Mouse (Mus musculus) c-Kit-negative CD71-positive TER-119-positive erythroid progenitor cells, embryonic 14.5 days (primary cell): ENCODE measurements around the gene Ndufaf2.

Source experiments
- DNase-seq: peaks from one replicate; pipeline ENCODE4 v3.0.0-alpha.2; 2013; ENCODE audit warnings: low read depth, low spot score

Gene Ndufaf2

GRCm38 (mm10) chr13:108138403-108138977 is 19.9 kb downstream of the Ndufaf2 start:
- no peak for DNase-seq

- no peak for DNase-seq
Observed at GRCm38 (mm10) chr13:108135617-108136016, 22.8 kb downstream of the Ndufaf2 start.

GRCm38 (mm10) chr13:108132031-108132819 is 26.2 kb downstream of the Ndufaf2 start:
- no peak for DNase-seq

- DNase-seq = no peak
Observed at GRCm38 (mm10) chr13:108130737-108131136, 27.7 kb downstream of the Ndufaf2 start.

- DNase-seq = no peak
Observed at GRCm38 (mm10) chr13:108129070-108129469, 29.4 kb downstream of the Ndufaf2 start.

GRCm38 (mm10) chr13:108127883-108128282 is 30.5 kb downstream of the Ndufaf2 start:
- DNase-seq = no peak

GRCm38 (mm10) chr13:108127130-108127529 is 31.3 kb downstream of the Ndufaf2 start:
- DNase-seq = no peak

GRCm38 (mm10) chr13:108126246-108126645 is 32.2 kb downstream of the Ndufaf2 start:
- no peak for DNase-seq

GRCm38 (mm10) chr13:108124096-108124495 is 34.3 kb downstream of the Ndufaf2 start:
- DNase-seq = no peak

- DNase-seq = no peak
Observed at GRCm38 (mm10) chr13:108123109-108123723, 35.2 kb downstream of the Ndufaf2 start.

- DNase-seq = no peak
Observed at GRCm38 (mm10) chr13:108119411-108120310, 38.8 kb downstream of the Ndufaf2 start.

- DNase-seq = no peak
Observed at GRCm38 (mm10) chr13:108118188-108118587, 40.2 kb downstream of the Ndufaf2 start.

- no peak for DNase-seq
Observed at GRCm38 (mm10) chr13:108117654-108118053, 40.8 kb downstream of the Ndufaf2 start.

- no peak for DNase-seq
Observed at GRCm38 (mm10) chr13:108114257-108114656, 44.2 kb downstream of the Ndufaf2 start.

GRCm38 (mm10) chr13:108113536-108113935 is 44.9 kb downstream of the Ndufaf2 start:
- no peak for DNase-seq

GRCm38 (mm10) chr13:108110929-108111328 is 47.5 kb downstream of the Ndufaf2 start:
- no peak for DNase-seq

- no peak for DNase-seq
Observed at GRCm38 (mm10) chr13:108100700-108101099, 57.7 kb downstream of the Ndufaf2 start.

GRCm38 (mm10) chr13:108096446-108096845 is 62.0 kb downstream of the Ndufaf2 start:
- no peak for DNase-seq

- no peak for DNase-seq
Observed at GRCm38 (mm10) chr13:108095617-108096016, 62.8 kb downstream of the Ndufaf2 start.

- no peak for DNase-seq
Observed at GRCm38 (mm10) chr13:108094681-108095080, 63.7 kb downstream of the Ndufaf2 start.

- DNase-seq = no peak
Observed at GRCm38 (mm10) chr13:108092290-108092689, 66.1 kb downstream of the Ndufaf2 start.

GRCm38 (mm10) chr13:108086724-108087123 is 71.7 kb downstream of the Ndufaf2 start:
- no peak for DNase-seq
